Mouse (Mus musculus) embryonic stem cell, embryonic (primary cell): Measurements from ENCODE around the gene Klhl7.

ENCODE experiments used
- CTCF ChIA-PET, 4 experiments: fragments of 300-600 bp in 2 of 4; fragments of 350-600 bp in 2 of 4; sonication (Branson Sonifier 250); formaldehyde crosslinking; loops; one replicate each; lab custom pipeline; 2022; ENCODE audit warnings: inconsistent platforms in 2 of 4; lab: Charles Lee
- POLR2A ChIA-PET, 4 experiments: fragments of 300-600 bp in 2 of 4; fragments of 350-600 bp in 2 of 4; sonication (Branson Sonifier 250); formaldehyde crosslinking; loops; one replicate each; lab custom pipeline; 2022; ENCODE audit warnings: antibody characterized with exemption in 4 of 4, inconsistent platforms in 1 of 4; lab: Charles Lee

Gene Klhl7

DNA sequence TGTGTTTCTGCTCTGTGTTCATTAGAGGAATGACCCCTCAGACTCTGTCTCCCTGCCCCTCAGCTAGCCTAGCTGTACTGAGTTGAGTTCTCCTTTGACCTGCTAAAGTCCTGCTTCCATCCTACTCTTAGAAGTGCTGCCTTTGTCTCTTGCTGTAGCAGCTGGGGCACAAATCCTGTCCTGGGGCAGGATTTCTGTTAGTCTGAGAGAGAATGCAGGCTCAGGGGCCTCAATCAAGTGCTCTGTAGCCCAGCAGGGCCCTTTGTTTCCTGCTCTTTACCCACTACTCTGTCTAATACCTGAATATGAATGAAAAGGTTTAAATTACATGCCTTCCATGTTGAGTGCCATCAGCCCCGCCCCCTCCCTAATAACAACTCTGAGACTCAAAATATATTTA, 23.8 kb downstream of the Klhl7 start:
- CTCF ChIA-PET: interaction anchor here in 1 of 4 experiments (1.1 kb wide), 1 partner anchor 237 kb away, joined by 3 read pairs; no protein-coding TSS in a partner anchor
- POLR2A ChIA-PET: interaction anchor here in 2 of 4 experiments (1.2 to 2.1 kb wide), 3 partner anchors 9 to 14 kb away, joined by 5 to 7 read pairs (median 6); no protein-coding TSS in a partner anchor

DNA sequence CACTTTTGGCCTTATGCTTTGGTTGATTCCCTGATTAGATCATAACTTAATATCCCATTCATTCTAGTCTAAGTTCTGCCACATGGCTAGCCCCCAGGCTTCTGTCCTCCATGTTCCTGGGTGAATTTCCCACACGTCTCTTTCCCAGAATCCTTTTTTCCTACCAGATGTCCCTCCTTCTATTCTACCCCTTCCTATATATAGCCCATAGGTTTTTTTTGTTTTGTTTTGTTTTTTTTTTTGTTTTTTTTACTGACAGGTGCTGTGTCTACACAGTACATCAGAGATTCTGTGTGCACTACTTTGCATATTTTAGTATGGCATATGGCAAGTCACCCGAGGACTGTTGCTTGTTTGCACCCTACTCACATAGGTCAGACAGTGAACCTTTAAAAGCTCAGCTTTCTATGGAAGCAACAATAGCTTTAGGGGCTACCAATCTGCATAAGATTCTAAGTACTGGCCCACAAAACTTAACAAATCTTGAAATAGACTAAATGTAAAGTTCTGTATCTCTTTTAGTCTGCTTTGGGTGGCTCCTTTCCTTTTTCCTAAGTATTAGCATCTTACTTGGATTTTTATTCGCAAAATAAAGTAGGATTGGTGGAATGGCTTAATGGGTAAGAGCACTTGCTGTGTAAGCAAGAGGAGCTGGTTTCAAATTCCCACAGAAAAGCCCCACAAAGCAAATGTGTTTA, 24.3 kb downstream of the Klhl7 start:
- POLR2A ChIA-PET: interaction anchor here in 3 of 4 experiments (0.6 to 2.1 kb wide), 8 partner anchors 8 to 33 kb away, joined by 3 to 7 read pairs (median 4); no protein-coding TSS in a partner anchor
- CTCF ChIA-PET: interaction anchor here in 1 of 4 experiments (1.1 kb wide), 1 partner anchor 236 kb away, joined by 3 read pairs; no protein-coding TSS in a partner anchor

DNA sequence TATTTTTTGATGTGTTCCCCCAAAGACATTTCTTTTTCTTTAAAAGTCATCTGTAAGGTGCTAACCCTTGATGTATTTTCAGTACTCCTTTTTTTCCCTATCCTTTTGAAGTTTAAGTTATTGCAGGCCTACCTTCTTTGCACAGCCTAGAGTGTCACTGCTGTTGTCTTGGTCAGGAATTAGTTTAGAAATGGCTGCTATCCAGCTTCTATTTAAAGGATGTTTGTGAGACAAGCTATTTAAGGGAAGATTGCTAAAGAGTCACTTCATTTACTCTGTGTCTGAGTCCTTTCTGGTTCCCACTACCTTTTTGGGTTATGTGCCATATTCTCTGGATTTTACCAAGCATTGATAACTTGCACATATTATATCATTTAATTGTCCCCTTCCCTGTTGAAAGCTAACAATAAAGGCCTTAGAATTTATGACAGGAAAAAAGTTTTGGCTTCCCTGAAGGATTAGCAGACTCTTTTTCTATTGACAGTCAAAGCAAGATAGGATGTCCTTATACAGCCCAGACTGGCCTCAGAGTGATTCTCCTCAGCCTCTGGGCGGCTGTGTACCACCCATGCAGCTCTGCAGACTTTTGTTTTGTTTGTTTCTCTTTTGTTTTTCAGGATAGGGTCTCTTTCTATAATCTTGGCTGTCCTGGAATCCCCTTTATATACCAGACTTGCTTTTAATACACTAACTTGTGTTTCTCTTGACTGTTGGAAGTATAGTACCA, 25.7 kb downstream of the Klhl7 start:
- POLR2A ChIA-PET: interaction anchor here in 2 of 4 experiments (0.5 to 1.9 kb wide), 5 partner anchors 10 to 20 kb away, joined by 3 to 7 read pairs (median 4); no protein-coding TSS in a partner anchor

DNA sequence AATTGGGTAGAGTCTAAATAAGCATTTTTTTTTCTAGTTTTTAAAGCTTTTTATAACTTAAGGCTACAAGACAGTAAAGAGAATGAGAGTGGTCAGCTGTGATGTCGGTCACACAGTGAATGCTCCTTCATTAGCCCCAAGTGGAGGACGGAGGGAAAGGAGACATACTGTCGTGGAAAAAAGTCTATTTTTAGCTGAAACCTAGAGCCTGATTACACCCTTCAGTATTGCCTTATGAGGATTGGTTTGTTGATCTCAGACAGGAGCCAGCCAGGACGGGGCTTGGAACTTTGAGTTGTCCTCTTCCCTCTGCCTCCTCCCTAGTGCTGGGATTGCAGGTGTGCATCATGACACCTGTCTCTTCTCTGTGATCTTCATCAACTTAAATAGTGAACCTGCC, 26.6 kb downstream of the Klhl7 start:
- POLR2A ChIA-PET: interaction anchor here in 2 of 4 experiments (0.5 to 1.7 kb wide), 2 partner anchors 11 to 19 kb away, joined by 3 to 7 read pairs; no protein-coding TSS in a partner anchor
- CTCF ChIA-PET: no interaction called here

More for the DNA sequence above, 25.7 kb downstream of the Klhl7 start:
- CTCF ChIA-PET: no interaction called here

DNA sequence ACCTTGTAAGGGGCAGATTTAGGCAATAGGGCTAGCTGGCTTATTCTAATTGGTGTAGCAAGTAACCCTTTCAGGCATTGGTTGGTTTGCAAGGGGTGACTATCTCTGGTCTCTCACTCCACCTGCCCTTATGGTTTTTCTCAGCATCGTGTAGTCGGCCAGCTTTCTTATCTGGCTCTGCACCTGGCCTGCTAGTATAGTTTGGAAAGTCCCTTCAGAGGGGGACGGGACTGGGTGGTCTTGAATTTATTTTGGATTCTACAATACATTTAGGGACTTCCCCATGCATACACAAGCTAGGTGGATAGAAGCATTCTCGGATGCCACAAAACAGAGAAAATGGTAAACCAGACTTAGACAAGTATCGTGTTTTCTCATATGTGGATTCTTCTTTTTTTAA, 46.6 kb downstream of the Klhl7 start:
- ChIA-PET CTCF (interaction anchor here in 1 of 4 experiments (1.1 kb wide), 1 partner anchor 270 kb away, joined by 3 read pairs; no protein-coding TSS in a partner anchor), POLR2A (interaction anchor here in 1 of 4 experiments (0.8 kb wide), 1 partner anchor 29 kb away, joined by 7 read pairs; no protein-coding TSS in a partner anchor)

DNA sequence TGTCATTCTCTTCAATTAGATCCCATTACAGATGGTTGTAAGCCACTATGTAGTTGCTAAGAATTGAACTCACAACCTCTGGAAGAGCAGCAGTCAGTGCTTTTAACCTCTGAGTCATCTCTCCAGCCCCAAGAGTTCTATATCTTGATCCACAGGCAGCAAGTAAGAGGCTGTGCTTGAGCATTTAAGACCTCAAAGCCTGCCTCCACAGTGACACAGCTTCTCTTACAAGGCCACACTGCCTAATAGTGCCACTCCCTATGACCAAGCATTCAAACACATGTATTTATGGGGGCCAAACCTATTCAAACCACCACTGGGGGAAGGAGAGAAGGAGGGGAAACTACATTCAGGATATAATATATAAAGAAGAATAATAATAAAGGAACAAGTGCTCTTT, 51.8 kb downstream of the Klhl7 start:
- ChIA-PET CTCF (no interaction called here), POLR2A (interaction anchor here in 2 of 4 experiments (0.9 to 2.7 kb wide), 2 partner anchors 12 to 13 kb away, joined by 3 to 8 read pairs; partner anchors contain the start of gene Nupl2 (in 2 of the 2))

DNA sequence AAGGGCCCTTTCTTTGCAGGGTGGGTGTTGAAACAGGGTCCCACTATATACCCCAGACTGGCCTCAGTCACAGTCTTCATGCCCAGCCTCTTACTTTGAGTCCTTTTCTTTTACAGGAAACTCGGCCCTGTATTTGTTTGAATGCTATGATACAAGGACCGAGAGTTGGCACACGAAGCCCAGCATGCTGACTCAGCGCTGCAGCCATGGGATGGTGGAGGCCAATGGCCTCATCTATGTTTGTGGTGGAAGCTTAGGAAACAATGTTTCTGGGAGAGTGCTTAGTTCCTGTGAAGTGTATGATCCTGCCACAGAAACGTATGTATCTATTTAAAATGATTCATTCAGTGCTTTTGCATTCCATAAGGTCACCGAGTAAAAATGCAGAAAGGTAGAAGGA, 56.4 kb downstream of the Klhl7 start:
- ChIA-PET CTCF (no interaction called here), POLR2A (no interaction called here)

DNA sequence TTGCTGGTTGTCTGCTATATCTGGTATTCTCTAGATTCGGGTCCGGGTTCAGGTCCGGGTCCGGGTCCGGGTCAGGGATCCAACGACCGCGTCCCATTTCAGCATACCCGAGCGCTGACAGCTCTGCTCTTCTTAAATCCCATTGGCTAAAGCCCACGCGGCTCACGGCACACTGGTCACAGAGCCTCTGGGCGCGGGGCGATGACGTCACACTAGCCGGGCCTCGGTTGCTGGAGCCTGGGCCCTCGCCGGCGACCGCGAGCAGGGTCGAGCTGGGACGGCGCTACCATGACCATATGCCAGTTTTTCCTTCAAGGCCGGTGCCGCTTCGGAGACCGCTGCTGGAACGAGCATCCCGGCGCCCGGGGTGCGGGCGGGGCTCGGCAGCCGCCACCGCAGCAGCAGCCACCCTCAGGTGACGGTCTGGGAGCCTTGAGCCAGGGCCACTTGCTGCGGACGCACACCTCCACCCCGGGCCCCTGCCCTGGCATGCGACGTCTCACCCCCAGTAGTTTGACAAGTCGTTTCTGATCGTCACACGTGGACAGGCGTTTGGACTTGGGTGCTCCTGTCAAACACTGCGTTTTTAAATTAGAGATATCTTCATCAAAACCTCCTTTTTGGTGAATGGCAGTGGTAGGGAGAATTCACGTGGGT, 64.5 kb downstream of the Klhl7 start, which contains the start of gene Nupl2:
TSS of gene Nupl2 (plus strand) at position 175 of the 657 bp plus-strand sequence.
- ChIA-PET CTCF (interaction anchor here in 2 of 4 experiments (0.5 to 1.0 kb wide), 6 partner anchors 42 to 286 kb away, joined by 3 to 4 read pairs (median 3); partner anchors contain the start of gene Abcb8 (in 1 of the 2)), POLR2A (interaction anchor here (0.6 to 2.3 kb wide), 31 partner anchors 8 to 438 kb away, joined by 3 to 9 read pairs (median 3); partner anchors contain the start of genes Abcb8 (in 1 of the 4) and Klhl7 (in 1 of the 4))

DNA sequence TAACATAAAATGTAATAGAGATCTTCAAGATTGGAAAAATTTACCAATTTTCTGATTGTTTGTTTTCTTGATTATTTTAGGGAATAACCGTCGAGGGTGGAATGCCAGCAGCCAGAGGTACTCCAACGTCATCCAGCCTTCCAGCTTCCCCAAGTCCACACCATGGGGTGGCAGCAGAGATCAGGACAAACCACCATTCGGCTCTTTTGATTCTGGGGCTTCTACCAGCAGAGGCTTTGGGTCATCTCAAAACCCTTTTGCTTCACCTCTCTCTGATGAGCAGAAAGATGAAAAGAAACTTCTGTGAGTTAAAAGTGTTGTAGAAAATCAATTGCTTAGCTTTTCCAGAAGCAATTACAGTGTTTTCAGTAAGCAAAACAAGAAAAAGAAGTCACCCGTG, 66.9 kb downstream of the Klhl7 start:
- CTCF ChIA-PET: interaction anchor here in 3 of 4 experiments (0.5 to 1.6 kb wide), 13 partner anchors 36 to 612 kb away, joined by 3 to 5 read pairs (median 3); no protein-coding TSS in a partner anchor
- POLR2A ChIA-PET: interaction anchor here in 2 of 4 experiments (1.0 to 2.4 kb wide), 4 partner anchors 8 to 19 kb away, joined by 3 to 7 read pairs (median 4); no protein-coding TSS in a partner anchor

DNA sequence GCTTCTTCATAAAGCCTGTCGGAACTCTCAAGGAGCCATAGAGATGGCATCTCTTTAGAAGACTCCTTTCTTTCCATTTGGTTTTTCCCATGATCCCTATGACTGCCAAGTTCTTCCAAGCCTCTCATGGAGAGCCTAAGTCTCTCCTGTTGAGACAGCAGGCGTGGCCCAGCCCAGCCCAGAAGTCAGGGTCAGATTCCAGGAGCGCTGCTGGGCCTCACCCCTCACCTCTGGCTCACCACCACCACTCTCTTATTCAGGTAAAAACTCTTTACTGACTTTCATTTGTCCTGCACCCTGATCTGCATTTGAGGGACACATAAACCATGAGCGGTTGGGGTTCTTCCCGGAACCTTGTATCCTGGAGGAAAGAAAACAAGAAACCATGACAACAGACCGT, 69.5 kb downstream of the Klhl7 start:
- ChIA-PET POLR2A (interaction anchor here in 1 of 4 experiments (1.3 kb wide), 1 partner anchor 18 kb away, joined by 3 read pairs; no protein-coding TSS in a partner anchor), CTCF (interaction anchor here in 1 of 4 experiments (1.2 kb wide), 1 partner anchor 191 kb away, joined by 3 read pairs; no protein-coding TSS in a partner anchor)

DNA sequence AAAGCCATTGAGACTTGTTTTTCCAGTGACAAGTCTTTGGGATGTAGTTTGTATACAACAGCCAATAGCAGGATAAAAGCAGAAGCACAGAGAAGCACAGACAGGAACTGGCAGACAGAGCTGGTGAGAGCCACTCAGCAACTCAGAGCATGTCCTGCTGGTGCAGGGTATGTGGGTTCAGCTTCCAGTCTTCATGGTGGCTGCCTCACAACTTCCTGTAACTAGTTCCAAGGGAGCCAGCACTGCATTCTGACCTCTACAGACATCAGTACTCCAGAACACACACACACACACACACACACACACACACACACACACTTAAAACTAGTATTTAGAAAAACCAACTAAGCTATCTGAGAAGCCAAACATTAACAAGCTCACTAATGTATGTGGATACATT, 71.7 kb downstream of the Klhl7 start:
- POLR2A ChIA-PET: interaction anchor here in 3 of 4 experiments (0.6 to 3.1 kb wide), 12 partner anchors 8 to 866 kb away, joined by 3 to 14 read pairs (median 4); partner anchors contain the start of gene Nupl2 (in 1 of the 3)
- CTCF ChIA-PET: interaction anchor here (0.6 to 1.6 kb wide), 6 partner anchors 22 to 312 kb away, joined by 3 to 5 read pairs (median 4); partner anchors contain the start of gene Abcb8 (in 1 of the 4)

DNA sequence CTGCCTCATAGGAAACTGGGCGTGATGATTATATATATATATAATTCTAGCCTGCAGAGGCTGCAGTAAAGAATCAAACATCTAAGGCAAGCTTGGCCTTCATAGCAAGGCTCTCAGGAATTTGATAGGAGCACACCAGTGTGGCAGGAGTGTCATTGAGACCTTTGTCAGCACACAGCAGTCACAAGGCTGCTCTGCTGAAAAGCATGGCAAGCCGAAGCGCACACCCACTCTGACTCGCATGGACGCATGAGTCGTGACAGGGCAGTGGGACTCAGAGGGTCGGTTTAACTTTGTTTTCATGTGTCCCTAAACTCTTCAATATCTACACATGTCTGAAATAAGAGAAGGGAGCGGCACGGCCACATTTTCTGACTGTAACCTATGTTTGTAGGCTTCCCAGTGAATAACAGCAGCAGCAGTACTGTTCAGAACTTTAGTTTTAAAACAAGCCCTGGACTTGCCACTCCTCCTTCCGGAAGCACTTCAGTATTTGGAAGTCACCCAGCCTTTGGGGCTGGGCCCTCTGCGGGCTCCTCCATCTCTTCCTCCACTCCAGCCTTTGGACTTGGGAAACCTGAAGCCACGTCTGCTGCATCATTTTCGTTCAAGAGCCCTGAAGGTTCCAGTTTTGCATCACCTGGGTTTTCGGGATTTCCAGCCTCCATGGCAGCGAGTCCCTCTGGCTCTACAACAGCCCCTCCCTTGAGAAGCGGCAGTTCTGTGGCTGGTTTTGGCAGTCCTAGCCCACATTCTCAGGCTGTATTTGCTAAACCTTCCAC, 81.3 kb downstream of the Klhl7 start:
- POLR2A ChIA-PET: interaction anchor here in 3 of 4 experiments (0.5 to 2.0 kb wide), 14 partner anchors 9 to 835 kb away, joined by 3 to 14 read pairs (median 3); partner anchors contain the start of gene Nupl2 (in 1 of the 3)
- CTCF ChIA-PET: no interaction called here

DNA sequence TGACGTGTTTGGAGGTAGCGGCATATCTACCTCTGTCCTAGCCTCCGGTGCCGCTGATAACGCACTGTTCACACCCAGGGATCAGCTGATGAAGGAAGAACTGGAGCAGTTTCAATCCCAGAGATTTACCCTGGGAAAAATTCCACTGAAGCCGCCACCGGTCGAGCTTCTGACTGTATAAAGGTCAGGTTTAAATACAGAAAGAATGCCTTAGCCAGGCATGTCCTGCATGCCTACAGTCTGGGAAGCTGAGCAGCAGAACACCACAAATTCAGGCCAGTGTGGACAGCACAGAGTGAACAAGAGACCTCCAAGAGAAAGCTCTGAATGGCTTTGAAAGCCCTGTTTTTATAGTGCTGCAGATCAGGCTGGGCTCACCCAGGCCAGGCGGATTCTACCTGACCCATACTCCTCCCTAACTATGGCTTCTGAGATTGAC, 81.9 kb downstream of the Klhl7 start:
- POLR2A ChIA-PET: interaction anchor here in 3 of 4 experiments (0.6 to 2.0 kb wide), 8 partner anchors 10 to 835 kb away, joined by 3 to 14 read pairs (median 4); partner anchors contain the start of gene Nupl2 (in 1 of the 3)
- CTCF ChIA-PET: interaction anchor here in 1 of 4 experiments (0.6 kb wide), 1 partner anchor 21 kb away, joined by 3 read pairs; no protein-coding TSS in a partner anchor

DNA sequence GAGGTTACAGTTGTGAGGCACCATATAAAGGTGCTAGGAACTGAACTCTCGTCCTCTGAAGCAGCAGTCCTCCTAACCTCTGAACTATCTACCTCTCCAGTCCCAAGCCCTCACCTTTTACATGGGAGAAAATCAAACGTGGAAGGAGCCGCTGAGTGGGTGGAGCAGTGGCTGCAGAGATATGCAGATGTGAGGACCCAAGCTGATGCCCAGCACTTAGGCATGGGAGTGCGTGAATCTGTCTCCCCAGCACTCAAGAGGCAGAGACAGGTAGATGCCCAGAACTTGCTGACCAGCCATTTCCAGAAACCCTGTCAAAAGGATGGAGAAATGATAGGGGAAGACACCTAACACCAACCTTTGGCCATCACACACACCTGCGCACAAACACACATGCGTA, 82.7 kb downstream of the Klhl7 start:
- ChIA-PET POLR2A (interaction anchor here in 2 of 4 experiments (1.2 to 2.0 kb wide), 3 partner anchors 10 to 24 kb away, joined by 3 to 14 read pairs (median 6); no protein-coding TSS in a partner anchor), CTCF (interaction anchor here in 1 of 4 experiments (0.6 kb wide), 1 partner anchor 20 kb away, joined by 3 read pairs; no protein-coding TSS in a partner anchor)

DNA sequence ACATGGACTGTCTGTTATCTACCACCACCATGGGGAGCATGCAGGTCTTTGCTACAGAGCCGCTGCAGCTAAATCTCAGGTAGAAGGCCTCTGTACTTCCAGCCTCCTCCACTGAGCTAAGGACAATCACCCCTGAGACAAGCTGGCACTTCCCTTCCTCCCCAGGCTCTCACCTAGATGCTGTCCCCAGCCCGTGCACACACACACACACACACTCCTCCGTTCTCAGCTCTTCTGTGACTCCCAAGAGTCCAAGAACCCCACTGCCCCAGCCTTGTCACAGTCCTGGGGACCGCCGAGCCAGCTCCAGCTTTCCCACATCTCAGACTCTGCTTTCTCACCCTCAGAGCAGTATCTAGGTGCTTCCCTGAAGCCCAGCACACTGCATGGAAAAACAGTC, 83.6 kb downstream of the Klhl7 start:
- CTCF ChIA-PET: interaction anchor here in 1 of 4 experiments (0.6 to 1.1 kb wide), 2 partner anchors 300 to 361 kb away, joined by 3 to 5 read pairs; no protein-coding TSS in a partner anchor
- POLR2A ChIA-PET: interaction anchor here in 3 of 4 experiments (0.5 to 1.5 kb wide), 4 partner anchors 11 to 547 kb away, joined by 3 to 7 read pairs (median 4); partner anchors contain the start of gene Wdr86 (in 1 of the 3)

DNA sequence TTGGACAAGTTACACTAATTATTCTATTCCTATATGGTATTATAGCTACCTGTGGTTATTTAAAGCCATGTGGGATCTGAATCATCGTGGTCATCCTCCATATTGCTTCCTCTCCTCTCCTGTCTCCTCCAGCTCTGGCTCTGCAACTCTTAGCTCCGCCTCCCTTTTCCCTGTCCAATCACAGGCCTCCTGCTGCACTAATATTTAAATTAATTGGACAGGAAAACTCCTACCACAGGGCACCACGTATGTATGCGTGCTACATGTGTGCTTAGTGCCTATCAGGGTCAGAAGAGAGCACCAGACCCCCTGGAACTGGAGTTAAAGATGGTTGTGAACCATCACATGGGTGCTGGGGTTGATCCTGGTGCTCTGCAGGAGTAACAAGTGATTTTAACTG, 88.1 kb downstream of the Klhl7 start:
- ChIA-PET POLR2A (interaction anchor here in 3 of 4 experiments (0.6 to 2.5 kb wide), 16 partner anchors 9 to 200 kb away, joined by 3 to 11 read pairs (median 3); partner anchors contain the start of gene Nupl2 (in 1 of the 3)), CTCF (interaction anchor here in 3 of 4 experiments (0.6 to 1.3 kb wide), 5 partner anchors 50 to 319 kb away, joined by 3 to 5 read pairs (median 3); no protein-coding TSS in a partner anchor)
